Mouse (Mus musculus): ENCODE results near the gene Arglu1. TPM values are rescaled to one million over a fixed set of nuclear protein-coding genes. Genes with fewer than 3 reads are reported as not detected.

Arglu1 gene
- polyA plus RNA-seq (2015; fragmentation: Nextera tagmentation; extraction: Ambion mirVana), result 149 and 154 TPM in 2 replicates

DNA sequence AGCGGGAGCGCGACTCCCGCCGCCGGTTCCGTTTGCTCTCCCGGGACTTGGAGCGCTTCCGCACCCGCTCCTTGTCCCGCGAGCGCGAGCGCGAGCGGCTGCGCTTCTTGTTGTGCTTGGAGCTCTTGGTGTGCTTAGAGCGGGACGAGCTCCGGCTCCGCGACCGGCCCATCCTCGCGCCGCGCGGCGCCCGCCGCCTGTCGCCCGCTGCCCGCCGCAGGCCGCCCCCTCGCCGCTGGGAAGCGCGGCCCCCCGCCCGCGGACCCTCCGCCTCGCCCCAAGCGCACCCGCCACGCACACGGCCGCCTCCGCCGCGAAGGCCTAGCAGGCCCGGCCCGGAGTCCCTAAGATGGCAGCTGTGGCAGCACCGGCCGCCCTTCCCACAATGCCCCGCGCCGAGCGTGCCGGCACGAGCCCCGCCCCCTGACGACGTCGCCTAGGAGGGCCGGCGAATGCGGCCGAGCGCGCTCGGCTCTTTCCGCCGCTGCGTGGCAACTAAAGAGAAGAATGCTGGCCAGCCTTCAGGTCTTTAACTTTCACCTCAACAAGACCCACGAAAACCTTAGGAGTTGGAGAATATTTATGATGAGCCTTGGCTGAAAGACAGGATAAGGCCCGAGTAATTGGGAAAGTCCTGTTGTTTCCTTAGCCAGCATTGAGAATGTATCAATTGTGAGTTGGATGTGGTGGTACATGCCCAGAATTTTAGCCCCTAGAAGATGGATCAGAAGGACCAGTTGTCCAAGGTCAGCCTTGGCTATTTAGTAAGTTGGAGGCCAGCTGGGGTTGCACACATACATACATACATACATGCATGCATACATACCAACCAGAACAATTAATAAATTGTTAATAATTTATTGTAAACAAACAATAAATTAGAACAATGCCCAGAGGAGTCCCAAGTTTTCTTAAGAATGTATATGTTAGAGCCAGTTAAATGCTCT lies at the start of gene Arglu1:
Arglu1 (minus strand) TSS at position 376 of the 947 bp plus-strand sequence.
- Histone ChIP-seq H3K27me3 (no peaks in the 10 kb centered on the region), H3K4me1 (replicated peaks) (peaks cover 40% of the 10 kb centered on the region), H3K36me3 (no peaks in the 10 kb centered on the region), H3K9me3 (no peaks in the 10 kb centered on the region), H3K4me2 (peak within 1 kb of the TSS; percentile 69), H3K4me3 (peak within 1 kb of the TSS; percentile 88), H3K27ac (replicated peaks) (peak within 1 kb of the TSS; percentile 98), H3K9ac (peak within 1 kb of the TSS; percentile 99)
- peak; percentile 96 for ATAC-seq (ENCODE audit: low FRiP score, low read depth)
- WGBS, result under 1% methylated on average over 76 of the region's 81 CpGs

DNA sequence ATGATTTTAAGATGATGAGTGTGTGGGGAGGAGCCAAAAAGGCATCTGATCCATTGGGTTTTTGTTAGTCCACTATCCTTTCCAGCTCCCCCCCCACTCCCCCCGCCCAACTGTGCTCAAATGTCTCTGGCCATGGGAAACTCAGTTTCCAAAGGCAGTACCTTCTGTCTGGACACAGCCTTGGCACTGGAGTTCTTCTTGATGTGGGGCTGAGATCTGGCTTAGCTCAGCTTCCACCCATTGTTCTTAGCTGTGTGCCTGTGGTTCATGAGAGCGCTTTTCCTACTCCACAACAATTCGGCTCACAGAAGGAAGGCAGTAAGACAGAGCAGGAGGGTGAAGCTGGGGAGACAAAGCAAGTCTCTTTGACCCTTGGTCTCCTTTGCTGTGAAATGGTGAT lies 47.0 kb upstream of the Arglu1 start:
- H3K9me3 ChIP-seq, result no peaks in the 10 kb centered on the region
- no peak overlapping the region for H3K9ac ChIP-seq
- no peaks in the 10 kb centered on the region for H3K36me3 ChIP-seq
- no peak overlapping the region for H3K4me2 ChIP-seq
- H3K4me1 ChIP-seq (replicated peaks), result no peaks in the 10 kb centered on the region
- H3K27ac ChIP-seq (replicated peaks), result no peak overlapping the region
- WGBS, result 70% methylated on average over 3 of the region's 3 CpGs
- no peak for ATAC-seq (ENCODE audit: low FRiP score, low read depth)
- H3K27me3 ChIP-seq, result no peaks in the 10 kb centered on the region
- no peak overlapping the region for H3K4me3 ChIP-seq

DNA sequence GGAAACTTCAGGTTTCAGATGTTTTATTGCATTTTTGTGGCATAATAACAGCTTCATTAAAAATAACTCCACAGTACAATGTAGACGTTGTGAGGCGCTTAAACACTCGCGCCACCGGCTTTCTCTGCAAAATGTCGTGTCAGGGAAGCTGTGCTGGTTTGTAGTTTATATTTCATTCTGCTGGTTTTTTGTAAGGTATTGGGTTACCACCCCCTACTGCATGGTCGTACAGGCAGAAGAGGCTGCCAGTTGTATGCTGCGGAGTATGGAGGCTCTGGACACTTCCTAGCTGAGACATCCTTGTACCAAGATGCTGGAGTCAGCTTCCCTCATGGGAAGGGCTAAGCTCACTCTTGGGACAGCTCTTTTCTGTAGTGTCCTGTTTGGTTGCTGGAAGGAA lies 46.5 kb upstream of the Arglu1 start:
- WGBS, result 85% methylated on average over 8 of the region's 8 CpGs
- Histone ChIP-seq H3K36me3 (no peaks in the 10 kb centered on the region), H3K4me3 (no peak overlapping the region), H3K9ac (no peak overlapping the region), H3K27me3 (no peaks in the 10 kb centered on the region), H3K4me2 (no peak overlapping the region), H3K4me1 (replicated peaks) (no peaks in the 10 kb centered on the region), H3K9me3 (no peaks in the 10 kb centered on the region), H3K27ac (replicated peaks) (no peak overlapping the region)
- no peak for ATAC-seq (ENCODE audit: low FRiP score, low read depth)

DNA sequence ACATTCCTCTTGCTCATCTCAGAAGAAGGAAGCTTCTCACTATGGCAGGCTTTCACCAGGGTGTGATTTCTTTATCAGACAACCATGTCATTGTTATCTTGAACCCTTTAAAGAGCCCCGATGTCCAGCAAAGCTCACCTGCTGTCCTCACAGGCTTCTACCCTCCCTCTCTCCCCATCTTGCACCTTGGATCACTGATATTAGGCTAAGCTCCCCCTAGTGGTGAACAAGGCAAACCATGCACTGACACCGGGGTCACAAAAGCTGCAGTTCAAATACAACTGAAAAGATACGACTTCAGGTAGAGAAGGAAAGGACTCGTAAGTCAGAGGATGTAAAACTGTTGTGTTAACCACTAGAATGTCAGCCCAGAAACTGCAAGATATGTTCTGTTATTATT lies 43.5 kb upstream of the Arglu1 start:
- Histone ChIP-seq H3K27me3 (no peaks in the 10 kb centered on the region), H3K4me1 (replicated peaks) (no peaks in the 10 kb centered on the region), H3K4me2 (no peak overlapping the region), H3K27ac (replicated peaks) (no peak overlapping the region), H3K9me3 (no peaks in the 10 kb centered on the region), H3K9ac (no peak overlapping the region), H3K36me3 (no peaks in the 10 kb centered on the region), H3K4me3 (no peak overlapping the region)
- ATAC-seq (ENCODE audit: low FRiP score, low read depth), result no peak
- 46% methylated on average over 4 of the region's 4 CpGs for WGBS

DNA sequence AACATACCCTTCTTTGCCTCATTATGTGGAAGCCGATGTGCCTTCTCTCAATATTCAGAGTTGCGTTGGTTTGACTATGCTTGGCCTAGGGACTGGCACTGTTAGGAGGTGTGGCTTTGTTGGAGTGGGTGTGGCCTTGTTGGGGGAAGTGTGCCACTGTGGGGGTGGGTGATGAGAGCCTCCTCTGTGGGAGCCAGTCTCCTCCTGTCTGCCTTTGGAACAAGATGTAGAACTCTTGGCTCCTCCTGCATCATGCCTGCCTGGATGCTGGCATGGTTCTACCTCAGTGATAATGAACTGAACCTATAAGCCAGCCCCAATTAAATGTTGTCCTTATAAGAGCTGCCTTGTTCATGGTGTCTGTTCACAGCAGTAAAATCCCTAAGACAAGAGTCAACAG lies 38.3 kb upstream of the Arglu1 start:
- no peak for ATAC-seq (ENCODE audit: low FRiP score, low read depth)
- H3K4me2 ChIP-seq, result no peak overlapping the region
- H3K9me3 ChIP-seq, result no peaks in the 10 kb centered on the region
- no peaks in the 10 kb centered on the region for H3K36me3 ChIP-seq
- H3K9ac ChIP-seq, result no peak overlapping the region
- no peaks in the 10 kb centered on the region for H3K27me3 ChIP-seq
- 95% methylated on average over 2 of the region's 2 CpGs for WGBS
- H3K4me1 ChIP-seq (replicated peaks), result no peaks in the 10 kb centered on the region
- no peak overlapping the region for H3K27ac ChIP-seq (replicated peaks)
- H3K4me3 ChIP-seq, result no peak overlapping the region

DNA sequence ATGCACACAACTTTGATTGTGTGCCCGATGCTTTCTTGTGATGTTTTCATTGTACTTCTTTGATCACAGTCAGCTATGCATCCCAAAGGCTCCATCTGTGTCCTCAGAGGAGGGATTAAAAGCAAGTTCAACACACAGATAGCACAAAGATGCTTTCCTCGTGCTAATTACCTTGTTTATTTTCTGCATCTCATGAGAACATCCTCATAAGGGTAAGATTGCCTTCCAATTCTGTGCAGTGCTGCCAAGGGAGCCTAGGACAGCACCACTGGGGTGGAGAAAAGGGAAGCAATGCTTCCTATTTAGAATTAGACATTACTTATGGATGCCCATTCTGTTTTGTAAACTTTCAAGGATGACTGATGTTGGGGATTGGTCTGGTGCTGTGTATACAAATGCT lies 36.2 kb upstream of the Arglu1 start:
- Histone ChIP-seq H3K27ac (replicated peaks) (no peak overlapping the region), H3K4me1 (replicated peaks) (no peaks in the 10 kb centered on the region), H3K4me3 (no peak overlapping the region), H3K36me3 (no peaks in the 10 kb centered on the region), H3K4me2 (no peak overlapping the region), H3K9me3 (no peaks in the 10 kb centered on the region), H3K27me3 (no peaks in the 10 kb centered on the region), H3K9ac (no peak overlapping the region)
- 66% methylated on average over 2 of the region's 2 CpGs for WGBS
- ATAC-seq (ENCODE audit: low FRiP score, low read depth), result 0 out of 2 replicates have a peak, but pooled peaks have one; percentile 23

DNA sequence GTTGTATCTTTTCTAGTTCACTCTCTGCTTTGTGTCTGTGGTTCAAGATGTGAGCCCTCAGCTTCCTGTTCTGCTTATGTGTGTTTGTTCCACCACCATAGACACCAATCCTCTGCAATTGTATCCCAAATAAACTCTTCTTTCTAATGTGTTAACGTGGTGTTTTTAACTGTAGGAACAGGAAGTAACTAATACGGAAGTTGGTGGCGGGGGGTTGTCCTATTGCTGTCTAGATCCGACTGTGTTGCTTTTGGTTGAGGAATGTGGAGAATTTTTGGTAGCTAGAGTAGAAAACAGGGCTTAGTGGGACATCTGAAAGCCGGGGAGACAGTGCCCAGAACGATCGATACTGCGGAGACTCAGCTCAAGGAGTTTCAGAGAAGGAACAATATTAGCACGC lies 14.5 kb upstream of the Arglu1 start:
- H3K27ac ChIP-seq (replicated peaks), result no peak overlapping the region
- no peak overlapping the region for H3K4me3 ChIP-seq
- no peak overlapping the region for H3K4me2 ChIP-seq
- no peaks in the 10 kb centered on the region for H3K36me3 ChIP-seq
- no peaks in the 10 kb centered on the region for H3K4me1 ChIP-seq (replicated peaks)
- H3K9me3 ChIP-seq, result no peaks in the 10 kb centered on the region
- WGBS, result 79% methylated on average over 9 of the region's 9 CpGs
- no peaks in the 10 kb centered on the region for H3K27me3 ChIP-seq
- ATAC-seq (ENCODE audit: low FRiP score, low read depth), result no peak
- H3K9ac ChIP-seq, result no peak overlapping the region

DNA sequence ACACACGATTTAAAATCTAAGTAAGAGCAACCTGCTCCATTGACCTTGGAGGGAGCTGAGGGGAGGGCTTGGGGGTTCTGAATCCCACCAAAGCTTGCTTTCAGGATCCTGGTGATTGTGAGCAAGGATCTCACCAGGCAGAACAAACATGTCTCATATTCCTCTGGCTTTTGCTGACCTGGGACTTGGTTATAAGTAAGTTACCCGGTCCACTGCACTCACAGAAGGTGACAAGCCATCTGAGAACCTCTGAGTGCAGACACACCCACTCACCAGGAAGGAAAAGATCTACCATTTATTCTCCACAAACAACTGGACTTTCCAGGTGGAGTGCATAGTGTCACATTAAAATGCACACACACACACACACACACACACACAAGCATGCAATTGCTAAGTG lies 13.3 kb upstream of the Arglu1 start:
- Histone ChIP-seq H3K36me3 (no peaks in the 10 kb centered on the region), H3K4me3 (no peak overlapping the region), H3K27ac (replicated peaks) (no peak overlapping the region), H3K9me3 (no peaks in the 10 kb centered on the region), H3K4me1 (replicated peaks) (no peaks in the 10 kb centered on the region), H3K9ac (no peak overlapping the region), H3K4me2 (no peak overlapping the region), H3K27me3 (no peaks in the 10 kb centered on the region)
- ATAC-seq (ENCODE audit: low FRiP score, low read depth), result no peak
- WGBS, result 83% methylated on average over 2 of the region's 2 CpGs

DNA sequence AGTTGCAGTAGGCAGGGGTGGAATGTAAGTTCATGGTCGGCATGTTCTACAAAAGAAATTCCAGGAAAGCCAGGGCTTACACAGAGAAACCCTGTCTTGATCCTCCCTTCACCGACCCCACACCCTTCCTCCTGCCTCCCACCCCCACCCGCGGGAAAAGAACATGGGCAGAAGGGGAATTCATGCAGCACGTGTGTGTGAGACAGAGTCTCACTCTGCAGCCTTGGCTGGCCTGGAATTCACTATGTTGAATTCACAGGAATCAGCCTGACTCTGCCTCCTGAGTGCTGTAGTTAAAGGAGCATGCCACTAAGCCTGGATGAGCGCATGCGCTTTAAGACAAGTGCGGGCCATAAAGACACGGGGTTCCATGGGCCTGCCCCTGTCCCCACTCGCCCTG lies 10.5 kb upstream of the Arglu1 start:
- Histone ChIP-seq H3K9ac (no peak overlapping the region), H3K27ac (replicated peaks) (no peak overlapping the region), H3K9me3 (no peaks in the 10 kb centered on the region), H3K4me2 (no peak overlapping the region), H3K4me1 (replicated peaks) (no peaks in the 10 kb centered on the region), H3K4me3 (no peak overlapping the region), H3K27me3 (no peaks in the 10 kb centered on the region), H3K36me3 (no peaks in the 10 kb centered on the region)
- ATAC-seq (ENCODE audit: low FRiP score, low read depth), result no peak
- WGBS, result 92% methylated on average over 10 of the region's 10 CpGs

DNA sequence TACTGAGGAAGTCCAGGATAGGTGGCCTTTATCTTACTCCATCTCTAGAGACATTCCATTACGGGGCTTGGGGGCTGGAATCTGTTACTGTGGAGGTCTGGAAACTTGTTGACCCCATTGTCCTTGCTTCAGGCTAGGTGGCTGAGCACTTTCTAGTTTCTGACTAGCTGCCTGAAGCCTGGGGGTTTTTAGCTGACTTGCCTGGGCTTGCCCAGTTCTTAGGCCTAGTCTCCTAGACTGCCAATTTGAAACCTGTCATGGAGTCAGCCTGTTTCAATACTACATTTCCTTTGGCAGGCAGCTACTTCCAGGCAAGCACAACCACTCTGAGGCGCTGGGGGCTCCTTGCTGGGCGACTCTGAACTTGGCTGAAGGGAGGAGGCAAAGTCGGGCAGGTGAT lies 9.9 kb upstream of the Arglu1 start:
- Histone ChIP-seq H3K9me3 (no peaks in the 10 kb centered on the region), H3K4me2 (no peak overlapping the region), H3K4me3 (no peak overlapping the region), H3K36me3 (no peaks in the 10 kb centered on the region), H3K4me1 (replicated peaks) (no peaks in the 10 kb centered on the region), H3K9ac (no peak overlapping the region), H3K27me3 (no peaks in the 10 kb centered on the region), H3K27ac (replicated peaks) (no peak overlapping the region)
- ATAC-seq (ENCODE audit: low FRiP score, low read depth), result no peak
- 78% methylated on average over 4 of the region's 4 CpGs for WGBS

DNA sequence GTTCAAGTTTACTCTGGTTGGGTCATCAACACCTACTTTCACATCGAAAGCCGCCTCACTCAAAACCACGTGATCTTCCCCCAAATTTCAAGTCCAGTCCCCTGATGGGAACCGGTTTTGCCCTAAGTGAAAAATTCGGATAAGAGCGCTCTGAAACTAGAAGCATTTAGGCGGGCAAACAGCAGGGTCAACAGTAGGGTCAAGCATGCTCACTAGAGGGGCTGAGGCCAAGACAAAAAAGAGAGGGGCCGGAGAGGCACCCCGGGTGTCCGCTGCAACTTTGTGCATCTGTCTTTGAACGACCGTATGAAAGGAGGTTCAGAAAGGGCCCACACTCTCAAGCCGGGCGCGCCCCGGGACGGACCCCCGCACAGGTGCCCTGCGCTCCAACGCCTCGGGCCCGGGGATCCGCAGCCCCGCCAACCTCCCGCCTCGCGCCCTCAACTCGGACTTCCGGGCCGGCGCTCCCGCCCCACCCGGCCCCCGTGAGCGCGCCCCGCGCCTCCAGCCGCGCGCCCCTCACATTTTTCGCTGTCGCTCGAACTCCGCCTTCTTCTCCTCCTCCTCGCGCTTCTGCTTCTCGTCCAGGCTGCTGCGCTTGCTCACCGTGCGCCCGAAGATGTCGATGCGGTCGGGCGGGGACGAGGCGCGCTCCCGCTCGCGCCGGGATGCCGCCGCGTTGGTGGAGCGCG lies 721 bp downstream of the Arglu1 start:
- Histone ChIP-seq H3K4me2 (peak overlapping the region; percentile 69), H3K27me3 (no peaks in the 10 kb centered on the region), H3K27ac (replicated peaks) (peak overlapping the region; percentile 98), H3K9me3 (no peaks in the 10 kb centered on the region), H3K4me3 (peak overlapping the region; percentile 88), H3K9ac (peak overlapping the region; percentile 99), H3K36me3 (no peaks in the 10 kb centered on the region), H3K4me1 (replicated peaks) (peaks cover 41% of the 10 kb centered on the region)
- WGBS, result under 1% methylated on average over 67 of the region's 68 CpGs
- peak; percentile 85 for ATAC-seq (ENCODE audit: low FRiP score, low read depth)

DNA sequence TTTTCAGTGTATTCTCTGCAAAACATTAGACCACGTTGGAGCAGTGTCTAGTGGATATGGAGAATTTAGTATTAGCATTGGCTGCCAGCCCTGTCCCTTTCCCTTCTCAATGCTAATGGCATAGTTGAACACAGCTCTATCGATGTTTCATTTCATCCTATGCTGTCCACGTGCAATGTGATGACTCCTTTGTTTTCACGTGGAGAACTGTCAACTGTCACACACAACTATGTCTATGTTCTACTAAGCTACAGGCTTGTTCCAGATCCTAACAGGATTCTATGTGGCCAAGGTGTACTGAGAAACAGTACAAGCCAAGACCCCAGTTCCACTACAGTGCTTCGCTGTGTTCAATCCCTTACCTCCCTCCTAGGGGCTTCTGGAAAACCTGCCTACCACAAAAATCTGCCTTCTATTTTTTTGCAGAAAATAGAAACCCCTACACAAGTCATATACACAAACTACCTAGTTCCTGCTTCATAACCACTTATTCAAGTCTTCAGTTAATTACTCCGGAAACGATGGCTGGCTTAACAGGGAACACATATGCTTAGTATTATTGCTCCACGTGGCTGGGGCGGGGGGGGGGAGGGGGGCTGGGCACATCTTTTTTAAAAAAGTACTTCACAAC lies 1.4 kb downstream of the Arglu1 start:
- Histone ChIP-seq H3K27me3 (no peaks in the 10 kb centered on the region), H3K27ac (replicated peaks) (no peak overlapping the region), H3K4me1 (replicated peaks) (peaks cover 41% of the 10 kb centered on the region), H3K4me3 (peak overlapping the region; percentile 88), H3K9ac (peak overlapping the region; percentile 99), H3K36me3 (no peaks in the 10 kb centered on the region), H3K9me3 (no peaks in the 10 kb centered on the region), H3K4me2 (peak overlapping the region; percentile 69)
- no peak for ATAC-seq (ENCODE audit: low FRiP score, low read depth)
- WGBS, result 6% methylated on average over 9 of the region's 9 CpGs
